Mouse (Mus musculus) left cerebral cortex, adult 6 months (tissue): ENCODE results near the gene Galnt17. TPM values are rescaled to one million over a fixed set of nuclear protein-coding genes. Genes with fewer than 3 reads are reported as not detected.

ENCODE experiments used
- long read RNA-seq, 2 experiments: library from polyadenylated mRNA; unstranded; transcript quantifications; one replicate each; pipeline ENCODE4 v2.0.0; 2019 to 2020
- polyA plus RNA-seq: library from polyadenylated mRNA; unstranded; fragments of <200 nt; fragmentation: Nextera tagmentation; gene quantifications from 2 replicates; pipeline ENCODE4 v1.2.3, GENCODE M21; 2021

Galnt17 gene
- polyA plus RNA-seq: 2.7 and 3.2 TPM in 2 replicates
- long read RNA-seq, experiment 1, partial matches to known transcripts: 2 of 7 reads
- long read RNA-seq, experiment 1, other reads (novel, unspliced or antisense): 3 of 7 reads
- long read RNA-seq, experiment 2, partial matches to known transcripts: 2 of 12 reads
- long read RNA-seq, experiment 2, other reads (novel, unspliced or antisense): 10 of 12 reads

GRCm38 (mm10) chr5:131308397-131308796, at the start of gene Galnt17:
TSS of gene Galnt17 (minus strand) at chr5:131308497.

